Mouse (Mus musculus) thymus, adult 2 months (tissue): Measurements from ENCODE around the gene Wdhd1. TPM values are rescaled to one million over a fixed set of nuclear protein-coding genes. Genes with fewer than 3 reads are reported as not detected.

Source experiments
- DNase-seq: peaks from one replicate; pipeline ENCODE4 v3.0.0; 2021
- H3K27ac ChIP-seq: fragments of 200-500 bp; 2 replicates; pipeline ENCODE4 v1.5.1; 2012; ENCODE audit warnings: low read length, control low read depth; ENCODE audit not compliant: control insufficient read depth, insufficient read depth
- H3K27me3 ChIP-seq: fragments of 200-500 bp; 2 replicates; pipeline ENCODE4 v1.6.1; 2012; ENCODE audit warnings: mild to moderate bottlenecking, low read length, moderate library complexity, mixed read lengths; ENCODE audit not compliant: control insufficient read depth, insufficient read depth
- H3K36me3 ChIP-seq: fragments of 200-500 bp; 2 replicates; pipeline ENCODE4 v1.6.1; 2012; ENCODE audit warnings: mild to moderate bottlenecking, low read length, moderate library complexity; ENCODE audit not compliant: control insufficient read depth, insufficient read depth
- H3K4me1 ChIP-seq: fragments of 200-500 bp; replicated peaks from 2 replicates; pipeline ENCODE4 v1.6.1; 2012; ENCODE audit warnings: low read length; ENCODE audit not compliant: control insufficient read depth, insufficient read depth
- H3K4me3 ChIP-seq: fragments of 200-500 bp; 2 replicates; pipeline ENCODE4 v1.5.1; 2012; ENCODE audit warnings: mild to moderate bottlenecking, low read length, control low read depth, moderate library complexity; ENCODE audit not compliant: control insufficient read depth, insufficient read depth
- CTCF ChIP-seq: fragments of 200-500 bp; IDR thresholded peaks from 2 replicates; pipeline ENCODE4 v1.5.1; 2012; ENCODE audit warnings: mild to moderate bottlenecking, control low read depth, low read length, moderate library complexity, borderline replicate concordance; ENCODE audit not compliant: control insufficient read depth, poor library complexity, insufficient read depth; ENCODE audit errors: extremely low read depth
- POLR2A ChIP-seq: fragments of 200-500 bp; IDR thresholded peaks from 2 replicates; pipeline ENCODE4 v1.6.1; 2012; ENCODE audit warnings: mild to moderate bottlenecking, low read length, control low read depth, moderate library complexity; ENCODE audit not compliant: control insufficient read depth, poor library complexity, insufficient read depth; ENCODE audit errors: extremely low read depth
- WGBS: fragments of 180-500 bp; shearing (Covaris S2); methylation state at CpG from one replicate; pipeline ENCODE4 v1.1.7; 2018; 5-methylcytosine and 5-hydroxymethylcytosine counted together
- polyA plus RNA-seq: library from polyadenylated mRNA; depleted of rRNA; stranded (reverse); fragments of >200 nt; gene quantifications from 2 replicates; pipeline ENCODE4 v1.2.3, GENCODE M21; 2012

The Wdhd1 gene
- polyA plus RNA-seq, 1 experiment: 7.7 TPM

- no peak overlapping the region for H3K27ac ChIP-seq
- peaks cover 5% of the 10 kb centered on the region; the same call in 1 of the 2 replicates for H3K4me1 ChIP-seq
- DNase-seq: no peak
- TF ChIP-seq CTCF (no peak), POLR2A (no peak)
- peaks cover 11% of the 10 kb centered on the region for H3K36me3 ChIP-seq
- no peaks in the 10 kb centered on the region for H3K27me3 ChIP-seq
- H3K4me3 ChIP-seq: no peak overlapping the region
- 89% methylated on average over 4 of the region's 4 CpGs for WGBS
Measured at GRCm38 (mm10) chr14:47237286-47237685, 39.4 kb downstream of the Wdhd1 start.

- Histone ChIP-seq H3K4me1 (peaks cover 5% of the 10 kb centered on the region; the same call in 1 of the 2 replicates), H3K27me3 (no peaks in the 10 kb centered on the region), H3K27ac (no peak overlapping the region), H3K36me3 (peaks cover 10% of the 10 kb centered on the region), H3K4me3 (no peak overlapping the region)
- TF ChIP-seq POLR2A: no peak
- no peak for TF ChIP-seq CTCF
- DNase-seq: no peak
- 95% methylated on average over 7 of the region's 7 CpGs for WGBS
Measured at GRCm38 (mm10) chr14:47236491-47236890, 40.2 kb downstream of the Wdhd1 start.

GRCm38 (mm10) chr14:47234526-47235250 is 42.0 kb downstream of the Wdhd1 start:
- TF ChIP-seq CTCF (no peak), POLR2A (no peak)
- no peaks in the 10 kb centered on the region for H3K36me3 ChIP-seq
- no peak for DNase-seq
- no peak overlapping the region for H3K27ac ChIP-seq
- no peaks in the 10 kb centered on the region for H3K27me3 ChIP-seq
- peaks cover 5% of the 10 kb centered on the region; the same call in 1 of the 2 replicates for H3K4me1 ChIP-seq
- H3K4me3 ChIP-seq: no peak overlapping the region
- WGBS: 59% methylated on average over 5 of the region's 5 CpGs

DNA sequence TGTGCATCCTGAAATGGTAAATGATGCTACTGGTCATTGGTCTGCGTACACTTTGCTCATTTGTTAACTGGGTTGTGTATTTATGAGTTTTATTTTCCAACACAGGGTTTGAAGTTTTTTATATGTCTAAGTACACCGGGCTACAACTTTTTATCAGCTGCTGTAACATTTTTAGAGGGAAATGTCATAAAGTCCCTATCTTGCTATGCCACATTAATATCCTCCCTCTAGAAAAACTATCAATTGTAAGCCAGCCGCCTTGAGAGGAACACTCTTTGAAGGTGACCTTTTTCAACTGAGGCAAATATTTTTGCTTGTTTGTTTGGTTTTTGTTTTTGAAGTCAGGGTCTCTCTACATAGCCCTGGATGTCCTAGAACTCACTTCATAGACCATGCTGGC is 42.6 kb downstream of the Wdhd1 start:
- TF ChIP-seq CTCF (no peak), POLR2A (no peak)
- no peaks in the 10 kb centered on the region for H3K36me3 ChIP-seq
- WGBS: 96% methylated on average over 3 of the region's 3 CpGs

GRCm38 (mm10) chr14:47233602-47234001 is 43.1 kb downstream of the Wdhd1 start:
- no peak for TF ChIP-seq CTCF
- TF ChIP-seq POLR2A: no peak
- H3K27ac ChIP-seq: no peak overlapping the region
- DNase-seq: no peak
- 85% methylated on average over 2 of the region's 2 CpGs for WGBS
- H3K4me3 ChIP-seq: no peak overlapping the region
- H3K4me1 ChIP-seq: peaks cover 5% of the 10 kb centered on the region; the same call in 1 of the 2 replicates
- H3K36me3 ChIP-seq: no peaks in the 10 kb centered on the region
- H3K27me3 ChIP-seq: no peaks in the 10 kb centered on the region

More for the DNA sequence above, 42.6 kb downstream of the Wdhd1 start:
- H3K4me1 ChIP-seq: peaks cover 5% of the 10 kb centered on the region; the same call in 1 of the 2 replicates
- H3K27ac ChIP-seq: no peak overlapping the region
- no peak overlapping the region for H3K4me3 ChIP-seq
- H3K27me3 ChIP-seq: no peaks in the 10 kb centered on the region
- no peak for DNase-seq

GRCm38 (mm10) chr14:47229796-47230376 is 46.8 kb downstream of the Wdhd1 start:
- DNase-seq: no peak
- 72% methylated on average over 11 of the region's 11 CpGs for WGBS
- no peaks in the 10 kb centered on the region for H3K27me3 ChIP-seq
- H3K27ac ChIP-seq: no peak overlapping the region
- TF ChIP-seq POLR2A (no peak), CTCF (no peak)
- H3K4me3 ChIP-seq: no peak overlapping the region
- peaks cover 2% of the 10 kb centered on the region for H3K4me1 ChIP-seq
- H3K36me3 ChIP-seq: no peaks in the 10 kb centered on the region
